Mouse (Mus musculus): Measurements from ENCODE around the gene Chp2.

DNA sequence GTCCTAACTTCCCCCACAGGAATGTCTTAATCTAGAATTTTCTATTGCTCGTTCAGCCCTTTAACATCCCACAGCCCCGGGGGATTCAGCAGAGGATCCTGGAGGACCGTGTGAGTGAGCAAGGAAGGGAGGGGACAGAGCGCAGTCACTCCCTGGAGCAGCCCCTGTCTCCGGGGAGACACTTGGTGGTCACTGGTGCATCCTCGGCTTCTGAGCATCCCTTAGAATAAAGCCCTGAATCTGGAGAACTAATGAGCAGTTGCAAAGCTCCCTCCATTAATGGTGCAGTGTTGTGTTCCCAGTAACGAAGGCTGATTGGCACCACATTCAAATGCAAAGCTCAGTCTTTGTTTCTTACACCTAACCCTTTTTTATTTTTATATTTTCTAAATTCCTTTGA, 24.9 kb downstream of the Chp2 start:
- TF ChIP-seq USF1 (IDR thresholded peaks at IDR 0.05; ENCODE audit: low read depth, low read length): no peak
- TF ChIP-seq USF2 (conservative IDR thresholded peaks at IDR 0.05; ENCODE audit: low read depth, low read length): no peak

Measured in CH12.LX (cell line).